Mouse (Mus musculus) ES-E14 (cell line): ENCODE measurements around the gene Apbb2. TPM values are rescaled to one million over a fixed set of nuclear protein-coding genes. Genes with fewer than 3 reads are reported as not detected.

Source experiments
- DNase-seq: peaks from one replicate; pipeline ENCODE4 v3.0.0-alpha.2; 2013; ENCODE audit warnings: low read depth, low spot score
- H3K27ac ChIP-seq: 2 replicates; pipeline ENCODE4 v1.5.1; 2012; ENCODE audit warnings: low read depth, mild to moderate bottlenecking, low read length, moderate library complexity, mixed read lengths; ENCODE audit not compliant: poor library complexity, insufficient read depth, severe bottlenecking
- H3K36me3 ChIP-seq: 2 replicates; pipeline ENCODE4 v1.6.1; 2012; ENCODE audit warnings: mild to moderate bottlenecking, low read length, moderate library complexity, mixed read lengths; ENCODE audit not compliant: control insufficient read depth, poor library complexity, insufficient read depth, severe bottlenecking
- H3K4me1 ChIP-seq, 2 experiments: fragments of 150-350 bp in 1 of 2; sonication (generic) in 1 of 2; 2 replicates each; pipeline ENCODE4 v1.6.1; 2012; ENCODE audit warnings: low read length in 2 of 2, mild to moderate bottlenecking in 1 of 2, mixed read lengths in 1 of 2; ENCODE audit not compliant: control insufficient read depth in 2 of 2, insufficient read depth in 2 of 2, poor library complexity in 1 of 2
- H3K4me3 ChIP-seq, 2 experiments: fragments of 150-350 bp in 1 of 2; sonication (generic) in 1 of 2; 2 replicates each; pipeline ENCODE4 v1.5.1; 2012; ENCODE audit warnings: low read length in 2 of 2, low read depth in 1 of 2, mild to moderate bottlenecking in 1 of 2, mixed read lengths in 1 of 2; ENCODE audit not compliant: insufficient read depth in 1 of 2, poor library complexity in 1 of 2, severe bottlenecking in 1 of 2
- H3K9ac ChIP-seq: 2 replicates; pipeline ENCODE4 v1.6.1; 2012; ENCODE audit warnings: low read depth, mild to moderate bottlenecking, low read length, mixed read lengths; ENCODE audit not compliant: poor library complexity, insufficient read depth, severe bottlenecking
- H3K9me3 ChIP-seq: fragments of 150-350 bp; sonication (generic); 2 replicates; pipeline ENCODE4 v1.6.1; 2012; ENCODE audit warnings: low read depth, mild to moderate bottlenecking, low read length; ENCODE audit not compliant: control insufficient read depth, insufficient read depth
- CHD2 ChIP-seq: IDR thresholded peaks from 2 replicates; pipeline ENCODE4 v1.6.1; 2014; ENCODE audit warnings: mild to moderate bottlenecking, low read depth, low read length, inconsistent platforms
- HCFC1 ChIP-seq: IDR thresholded peaks from 2 replicates; pipeline ENCODE4 v1.6.1; 2012; ENCODE audit warnings: low read length, inconsistent platforms, borderline replicate concordance; ENCODE audit not compliant: insufficient read depth
- MAFK ChIP-seq: IDR thresholded peaks from 2 replicates; pipeline ENCODE4 v1.6.1; 2014; ENCODE audit warnings: mild to moderate bottlenecking, low read depth, low read length, inconsistent platforms; ENCODE audit not compliant: insufficient read depth
- ZC3H11A ChIP-seq: IDR thresholded peaks from 2 replicates; pipeline ENCODE4 v1.6.1; 2012; ENCODE audit warnings: low read depth, mild to moderate bottlenecking, inconsistent platforms, low read length, borderline replicate concordance
- ZNF384 ChIP-seq: IDR thresholded peaks from 2 replicates; pipeline ENCODE4 v1.6.1; 2012; ENCODE audit warnings: low read depth, low read length, inconsistent platforms
- in situ Hi-C, 2 experiments: fragments of 600-800 bp; cut with MboI; formaldehyde crosslinking; loops; one replicate each; pipeline ENCODE4 v1.15.1; 2025; ENCODE audit warnings: low sequenced_read_pairs in 2 of 2, inconsistent platforms in 1 of 2; ENCODE audit not compliant: unreplicated experiment in 2 of 2
- total RNA-seq: library from RNA; depleted of rRNA; stranded (reverse); fragments of 300-350 nt; gene quantifications from 2 replicates; pipeline ENCODE4 v1.2.3, GENCODE M21; 2012

Apbb2 gene
- total RNA-seq, 1 experiment, result 15.3 TPM

DNA sequence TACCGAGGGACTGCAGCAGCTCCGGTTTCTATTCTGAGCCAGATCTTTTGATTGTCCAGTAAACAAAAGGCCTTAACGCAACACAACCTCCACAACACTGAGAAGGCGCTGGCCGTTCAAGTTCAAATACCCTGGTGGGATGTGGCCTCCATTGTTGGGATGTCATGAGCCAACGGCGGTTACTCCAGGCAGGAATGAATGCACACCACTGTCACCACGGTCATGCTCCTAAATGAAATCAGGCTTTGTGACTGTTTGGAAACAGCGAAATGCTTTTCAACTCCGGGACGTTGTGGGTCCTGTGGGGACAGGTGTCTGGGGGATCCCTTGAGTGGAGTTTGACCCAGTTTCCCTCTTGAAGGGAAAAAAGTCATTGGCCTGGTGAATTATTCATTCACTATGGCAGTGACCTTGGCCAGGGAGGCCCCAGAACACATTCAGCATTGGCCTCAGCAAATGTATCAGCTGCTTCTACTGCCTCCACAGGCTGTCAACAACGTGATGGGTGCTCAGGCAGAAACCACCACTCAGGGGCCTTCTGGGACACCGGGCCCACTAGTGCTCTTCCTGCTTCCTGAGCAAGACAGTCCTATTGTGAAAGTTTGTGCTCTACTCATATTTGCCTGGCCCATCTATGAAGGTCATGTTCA is 244.9 kb downstream of the Apbb2 start:
- no peak for TF ChIP-seq HCFC1
- no peak for TF ChIP-seq MAFK
- TF ChIP-seq ZC3H11A, result no peak
- no peak for TF ChIP-seq ZNF384
- TF ChIP-seq CHD2, result no peak
- Histone ChIP-seq H3K9ac (no peak overlapping the region), H3K4me1 (no peaks in the 10 kb centered on the region), H3K9me3 (no peaks in the 10 kb centered on the region), H3K4me3 (no peak overlapping the region), H3K27ac (no peak overlapping the region), H3K36me3 (no peaks in the 10 kb centered on the region)
- in situ Hi-C loops, result no loop called here
- DNase-seq, result no peak

DNA sequence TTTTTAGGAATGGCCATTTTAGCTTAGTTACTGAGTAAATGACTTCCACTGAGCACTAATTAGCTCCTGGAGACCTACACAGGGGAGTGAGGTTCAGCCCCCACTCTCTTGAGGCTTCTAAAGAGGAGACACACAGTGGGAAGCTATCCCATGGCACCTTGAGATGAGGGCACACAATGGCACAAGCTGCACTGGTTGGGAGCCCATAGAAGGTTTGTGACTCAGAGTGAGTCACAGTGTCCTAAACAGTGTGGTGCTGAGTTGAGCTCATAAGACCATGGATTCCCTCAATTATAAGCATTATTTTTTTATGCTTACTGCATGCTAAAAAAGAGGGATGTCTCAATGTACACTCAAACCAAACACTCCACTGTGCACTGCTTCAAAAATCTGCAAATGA is 247.5 kb downstream of the Apbb2 start:
- no peaks in the 10 kb centered on the region for H3K36me3 ChIP-seq
- no peak for DNase-seq
- H3K4me3 ChIP-seq, result no peak overlapping the region
- no peak overlapping the region for H3K9ac ChIP-seq
- no peak overlapping the region for H3K27ac ChIP-seq
- in situ Hi-C loops, result no loop called here
- no peaks in the 10 kb centered on the region for H3K9me3 ChIP-seq
- TF ChIP-seq CHD2, result no peak
- no peaks in the 10 kb centered on the region; a peak in 1 of 4 replicates for H3K4me1 ChIP-seq

GRCm38 (mm10) chr5:66368966-66369365 is 249.6 kb downstream of the Apbb2 start:
- Histone ChIP-seq H3K9me3 (no peaks in the 10 kb centered on the region), H3K4me1 (no peaks in the 10 kb centered on the region; a peak in 1 of 4 replicates), H3K4me3 (no peak overlapping the region), H3K9ac (no peak overlapping the region), H3K27ac (no peak overlapping the region), H3K36me3 (no peaks in the 10 kb centered on the region)
- DNase-seq, result peak; percentile 49
- peak; percentile 40; the same call in 1 of the 2 replicates for TF ChIP-seq ZC3H11A
- no peak for TF ChIP-seq ZNF384
- in situ Hi-C loops, result no loop called here

DNA sequence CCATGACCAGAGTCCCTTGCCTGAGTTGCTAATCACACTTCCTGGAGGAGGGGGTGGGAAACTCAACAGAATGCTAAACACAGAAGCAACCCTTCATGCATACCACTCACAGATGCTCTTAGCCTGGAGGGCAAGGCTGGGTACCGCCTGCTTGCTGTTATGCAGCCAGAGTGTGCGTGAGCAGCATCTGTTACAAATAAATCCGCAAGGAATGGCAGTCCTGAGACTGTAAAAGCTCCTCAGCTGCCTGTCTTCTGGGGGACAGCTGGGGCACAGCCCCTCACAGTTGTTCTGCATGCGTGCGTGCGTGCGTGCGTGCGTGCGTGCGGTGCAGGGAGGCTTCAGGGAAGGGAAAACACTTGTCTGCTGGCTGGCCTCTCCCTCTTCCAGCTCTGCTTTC is 250.9 kb downstream of the Apbb2 start:
- in situ Hi-C loops, result no loop called here

More for the DNA sequence above, 250.9 kb downstream of the Apbb2 start:
- no peak for TF ChIP-seq CHD2
- TF ChIP-seq ZNF384, result no peak
- no peak for TF ChIP-seq HCFC1
- no peaks in the 10 kb centered on the region; a peak in 1 of 4 replicates for H3K4me1 ChIP-seq
- H3K9ac ChIP-seq, result no peak overlapping the region
- H3K27ac ChIP-seq, result no peak overlapping the region
- no peaks in the 10 kb centered on the region for H3K9me3 ChIP-seq
- no peak for DNase-seq
- H3K36me3 ChIP-seq, result no peaks in the 10 kb centered on the region; the same call in 1 of the 2 replicates
- no peak overlapping the region for H3K4me3 ChIP-seq
